Mouse (Mus musculus): ENCODE data around the gene Srrm3. TPM values are rescaled to one million over a fixed set of nuclear protein-coding genes. Genes with fewer than 3 reads are reported as not detected.
A peak's percentile ranks its signal among the peaks of the same experiment; 100 is the strongest.

Gene Srrm3
- polyA plus RNA-seq, 1 experiment from 2014 or later: 0.16 TPM

DNA sequence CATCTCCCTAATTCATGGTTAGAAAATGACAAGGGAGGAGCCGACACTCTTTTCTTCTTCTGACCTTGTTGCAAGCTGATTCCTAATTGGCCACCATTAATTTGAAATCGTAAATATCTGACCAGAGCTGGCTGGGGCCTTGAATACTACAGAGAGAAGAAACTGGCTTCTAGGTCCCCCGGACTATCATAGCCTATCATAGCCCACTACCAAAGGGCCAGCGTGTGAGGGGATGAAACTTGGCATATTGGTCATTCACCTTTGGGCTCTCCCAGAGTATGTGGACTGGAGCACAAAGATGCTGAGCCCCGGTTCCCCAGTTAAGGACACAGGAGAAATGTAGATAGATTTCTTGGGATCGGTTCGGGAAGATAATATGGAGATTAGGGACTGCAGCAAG lies 96.4 kb downstream of the Srrm3 start:
- TF ChIP-seq CTCF (IDR thresholded peaks at IDR 0.05; ENCODE audit: low read depth): no peak
- Histone ChIP-seq H3K36me3 (ENCODE audit: insufficient read depth, low read length) (0 out of 2 replicates have a peak, but pooled peaks cover 4% of the 10 kb centered on the region), H3K27ac (no peak overlapping the region), H3K9me3 (replicated peaks; ENCODE audit: low read length) (no peaks in the 10 kb centered on the region), H3K4me3 (replicated peaks; ENCODE audit: low read depth, low read length) (peak overlapping the region; percentile 26), H3K4me1 (replicated peaks; ENCODE audit: insufficient read depth, low read length) (no peaks in the 10 kb centered on the region), H3K9ac (ENCODE audit: low read depth, low read length) (0 out of 2 replicates have a peak overlapping the region, but pooled peaks have one; percentile 48), H3K27me3 (ENCODE audit: insufficient read depth, low read length) (no peaks in the 10 kb centered on the region), H3K4me2 (ENCODE audit: low read length) (peak overlapping the region; percentile 72)
- WGBS: 20% methylated on average over 7 of the region's 7 CpGs
- no peak for DNase-seq (ENCODE audit: low spot score)
- ATAC-seq (replicated peaks; ENCODE audit: low FRiP score, low read depth): no peak

DNA sequence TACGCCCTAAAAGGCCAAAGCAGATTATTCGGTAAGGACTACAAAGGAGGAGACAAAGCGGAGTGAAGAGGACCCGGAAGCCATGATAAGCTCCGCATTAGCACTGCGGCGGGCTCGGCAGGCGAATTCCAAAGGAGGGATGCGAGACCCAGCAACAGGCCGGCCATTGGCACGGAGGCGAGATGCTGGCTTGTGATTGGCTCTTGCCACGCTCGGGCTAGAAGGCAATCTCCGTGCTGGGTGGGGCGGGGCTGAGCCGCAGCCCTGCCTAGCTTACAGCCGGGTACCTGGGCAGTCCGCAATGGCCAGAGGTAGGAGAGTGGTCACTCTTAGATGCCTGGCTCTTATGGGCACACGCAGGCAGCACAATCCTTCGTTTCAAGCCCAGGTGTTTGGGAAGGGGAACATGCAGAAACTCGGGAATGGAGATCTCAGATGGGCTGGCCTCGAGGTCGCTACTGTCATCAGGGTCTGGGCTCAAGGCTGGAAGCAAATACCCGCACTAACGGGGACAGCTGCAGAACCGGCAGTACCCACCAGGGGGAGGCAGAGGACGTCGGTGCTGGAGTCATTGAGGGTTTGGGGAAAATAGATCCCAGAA lies 97.0 kb downstream of the Srrm3 start:
- Histone ChIP-seq H3K36me3 (ENCODE audit: insufficient read depth, low read length) (0 out of 2 replicates have a peak, but pooled peaks cover 4% of the 10 kb centered on the region), H3K27me3 (ENCODE audit: insufficient read depth, low read length) (no peaks in the 10 kb centered on the region), H3K9ac (ENCODE audit: low read depth, low read length) (peak overlapping the region; percentile 48; the same call in 1 of the 2 replicates), H3K9me3 (replicated peaks; ENCODE audit: low read length) (no peaks in the 10 kb centered on the region), H3K4me2 (ENCODE audit: low read length) (peak overlapping the region; percentile 72), H3K4me1 (replicated peaks; ENCODE audit: insufficient read depth, low read length) (no peaks in the 10 kb centered on the region), H3K4me3 (replicated peaks; ENCODE audit: low read depth, low read length) (peak overlapping the region; percentile 26), H3K27ac (0 out of 2 replicates have a peak overlapping the region, but pooled peaks have one; percentile 58)
- 1% methylated on average over 30 of the region's 30 CpGs for WGBS
- peak; percentile 98 for TF ChIP-seq CTCF (IDR thresholded peaks at IDR 0.05; ENCODE audit: low read depth)
- ATAC-seq (replicated peaks; ENCODE audit: low FRiP score, low read depth): peak; percentile 94
- peak; percentile 97 for DNase-seq (ENCODE audit: low spot score)

DNA sequence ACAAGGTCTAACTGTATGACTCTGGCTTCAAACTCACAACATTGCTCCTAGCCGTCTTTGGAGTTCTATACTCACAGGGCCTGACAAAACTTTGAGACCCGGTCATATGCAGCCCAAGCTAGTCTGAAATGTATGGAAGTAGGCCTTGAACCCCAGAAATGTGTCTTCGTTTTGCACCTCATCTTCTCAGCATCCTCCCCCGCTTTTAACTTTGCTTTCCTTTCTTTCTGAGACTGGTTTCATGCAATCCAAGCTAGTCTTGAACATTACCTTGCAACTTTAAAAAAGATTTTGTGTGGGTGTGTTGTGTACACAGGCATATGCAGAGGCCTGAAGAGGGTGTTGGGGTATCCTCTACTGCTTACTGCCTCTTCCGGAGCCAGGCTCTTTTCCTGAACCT lies 97.6 kb downstream of the Srrm3 start:
- Histone ChIP-seq H3K4me1 (replicated peaks; ENCODE audit: insufficient read depth, low read length) (no peaks in the 10 kb centered on the region), H3K36me3 (ENCODE audit: insufficient read depth, low read length) (peaks cover 9% of the 10 kb centered on the region; the same call in 1 of the 2 replicates), H3K27ac (no peak overlapping the region), H3K9ac (ENCODE audit: low read depth, low read length) (no peak overlapping the region), H3K27me3 (ENCODE audit: insufficient read depth, low read length) (no peaks in the 10 kb centered on the region), H3K4me3 (replicated peaks; ENCODE audit: low read depth, low read length) (no peak overlapping the region), H3K4me2 (ENCODE audit: low read length) (peak overlapping the region; percentile 72; the same call in 1 of the 2 replicates), H3K9me3 (replicated peaks; ENCODE audit: low read length) (no peaks in the 10 kb centered on the region)
- TF ChIP-seq CTCF (IDR thresholded peaks at IDR 0.05; ENCODE audit: low read depth): no peak
- WGBS: 62% methylated on average over 5 of the region's 5 CpGs
- DNase-seq (ENCODE audit: low spot score) (no peak), ATAC-seq (replicated peaks; ENCODE audit: low FRiP score, low read depth) (no peak)

DNA sequence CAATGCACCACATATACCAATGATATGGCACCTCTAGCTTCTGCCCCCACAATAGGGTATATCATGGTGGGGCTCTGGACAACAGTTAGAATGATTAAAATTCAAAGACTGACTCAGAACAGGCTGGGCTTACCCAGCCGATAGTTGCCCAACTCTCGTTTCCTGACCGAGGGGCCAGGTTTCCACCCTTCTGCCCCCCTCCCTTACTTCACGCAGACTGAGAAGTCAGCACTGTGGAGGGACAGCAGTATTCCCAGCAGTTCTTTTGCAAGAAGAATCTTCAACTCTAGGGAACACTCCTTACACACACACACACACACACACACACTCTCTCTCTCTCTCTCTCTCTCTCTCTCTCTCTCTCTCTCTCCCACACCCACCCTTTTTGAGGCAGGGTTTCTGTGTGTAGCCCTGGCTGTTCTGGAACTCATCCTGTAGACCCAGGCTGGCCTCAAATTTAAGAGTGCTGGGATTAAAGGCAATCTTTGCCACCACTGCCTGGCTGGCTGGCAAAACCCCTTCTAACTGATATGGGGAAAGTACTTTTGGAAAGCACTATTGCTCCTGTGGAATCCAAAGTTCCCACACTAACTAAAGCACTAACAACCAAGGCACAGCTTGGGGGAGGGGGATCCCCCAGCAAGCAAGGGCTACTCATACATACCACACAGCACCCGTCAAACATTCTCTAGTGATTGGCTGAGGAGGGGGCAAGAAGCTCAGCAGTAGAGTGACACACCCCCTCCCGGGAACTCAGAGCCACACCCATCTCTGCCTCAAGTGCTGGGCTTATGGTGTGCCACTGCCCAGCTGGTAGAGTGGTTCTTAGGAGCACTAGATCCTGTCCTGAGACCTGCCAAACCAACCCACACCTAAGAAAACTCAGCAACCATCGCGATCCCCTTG lies 98.9 kb downstream of the Srrm3 start:
- H3K27ac ChIP-seq: no peak overlapping the region

DNA sequence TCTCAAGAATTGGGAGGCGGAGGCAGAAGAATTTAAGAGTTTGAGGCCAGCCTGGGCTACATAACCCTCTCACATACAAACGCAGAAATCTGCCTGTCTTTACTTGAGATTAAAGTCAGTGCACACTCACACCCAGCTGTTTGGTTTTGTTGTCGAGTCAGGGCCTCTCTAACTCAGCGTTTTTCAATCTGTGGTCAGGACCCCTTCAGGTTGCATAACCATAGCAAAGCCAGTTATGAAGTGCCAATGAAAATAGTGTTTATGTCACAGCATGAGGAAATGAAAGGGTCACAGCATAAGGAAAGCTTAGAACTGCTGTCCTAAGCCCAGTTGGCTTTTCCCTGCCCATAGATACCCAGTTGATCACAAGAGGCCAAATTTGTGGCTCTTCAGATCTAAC lies 100.2 kb downstream of the Srrm3 start:
- ATAC-seq (replicated peaks; ENCODE audit: low FRiP score, low read depth): no peak
- Histone ChIP-seq H3K9ac (ENCODE audit: low read depth, low read length) (no peak overlapping the region), H3K4me2 (ENCODE audit: low read length) (no peak overlapping the region), H3K4me3 (replicated peaks; ENCODE audit: low read depth, low read length) (no peak overlapping the region), H3K4me1 (replicated peaks; ENCODE audit: insufficient read depth, low read length) (no peaks in the 10 kb centered on the region), H3K36me3 (ENCODE audit: insufficient read depth, low read length) (peaks cover 29% of the 10 kb centered on the region), H3K27ac (no peak overlapping the region), H3K9me3 (replicated peaks; ENCODE audit: low read length) (no peaks in the 10 kb centered on the region), H3K27me3 (ENCODE audit: insufficient read depth, low read length) (no peaks in the 10 kb centered on the region)
- DNase-seq (ENCODE audit: low spot score): no peak
- TF ChIP-seq CTCF (IDR thresholded peaks at IDR 0.05; ENCODE audit: low read depth): no peak
- WGBS: 75% methylated on average over 4 of the region's 4 CpGs

More for the DNA sequence above, 98.9 kb downstream of the Srrm3 start:
- no peak for DNase-seq (ENCODE audit: low spot score)
- Histone ChIP-seq H3K4me1 (replicated peaks; ENCODE audit: insufficient read depth, low read length) (no peaks in the 10 kb centered on the region), H3K9ac (ENCODE audit: low read depth, low read length) (no peak overlapping the region), H3K4me3 (replicated peaks; ENCODE audit: low read depth, low read length) (no peak overlapping the region), H3K9me3 (replicated peaks; ENCODE audit: low read length) (no peaks in the 10 kb centered on the region), H3K36me3 (ENCODE audit: insufficient read depth, low read length) (peaks cover 22% of the 10 kb centered on the region), H3K27me3 (ENCODE audit: insufficient read depth, low read length) (no peaks in the 10 kb centered on the region), H3K4me2 (ENCODE audit: low read length) (no peak overlapping the region)
- no peak for ATAC-seq (replicated peaks; ENCODE audit: low FRiP score, low read depth)
- 60% methylated on average over 8 of the region's 8 CpGs for WGBS
- TF ChIP-seq CTCF (IDR thresholded peaks at IDR 0.05; ENCODE audit: low read depth): no peak

DNA sequence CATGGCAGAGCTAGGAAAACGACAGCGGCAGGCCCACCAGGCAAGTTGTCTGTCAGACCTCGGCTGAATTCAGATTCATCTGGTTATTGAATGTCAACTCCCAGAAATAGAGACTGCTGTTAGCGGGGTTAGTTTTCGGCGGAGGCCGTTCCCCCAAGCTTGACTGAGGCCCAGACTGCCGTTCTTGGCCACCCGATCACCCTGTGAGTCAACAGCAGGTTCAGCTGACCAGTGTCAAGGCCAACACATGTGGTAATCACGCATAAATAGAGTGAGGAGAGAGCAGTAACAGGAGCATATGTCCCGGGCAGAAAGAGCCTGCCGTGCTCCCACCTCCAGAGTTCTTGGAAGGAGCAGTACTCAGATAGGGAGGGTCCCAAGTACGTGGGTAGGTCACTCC lies 100.6 kb downstream of the Srrm3 start:
- ATAC-seq (replicated peaks; ENCODE audit: low FRiP score, low read depth) (no peak), DNase-seq (ENCODE audit: low spot score) (no peak)
- Histone ChIP-seq H3K27ac (no peak overlapping the region), H3K27me3 (ENCODE audit: insufficient read depth, low read length) (no peaks in the 10 kb centered on the region), H3K36me3 (ENCODE audit: insufficient read depth, low read length) (peaks cover 29% of the 10 kb centered on the region), H3K9me3 (replicated peaks; ENCODE audit: low read length) (no peaks in the 10 kb centered on the region), H3K9ac (ENCODE audit: low read depth, low read length) (no peak overlapping the region), H3K4me2 (ENCODE audit: low read length) (no peak overlapping the region), H3K4me1 (replicated peaks; ENCODE audit: insufficient read depth, low read length) (no peaks in the 10 kb centered on the region), H3K4me3 (replicated peaks; ENCODE audit: low read depth, low read length) (no peak overlapping the region)
- WGBS: 57% methylated on average over 13 of the region's 13 CpGs
- no peak for TF ChIP-seq CTCF (IDR thresholded peaks at IDR 0.05; ENCODE audit: low read depth)

Data from kidney, postnatal 0 days (tissue).